Mouse (Mus musculus): ENCODE data around the gene Gm10491. TPM values are rescaled to one million over a fixed set of nuclear protein-coding genes. Genes with fewer than 3 reads are reported as not detected.

Gene Gm10491
- polyA plus RNA-seq, 1 experiment from 2014 or later = not detected

DNA sequence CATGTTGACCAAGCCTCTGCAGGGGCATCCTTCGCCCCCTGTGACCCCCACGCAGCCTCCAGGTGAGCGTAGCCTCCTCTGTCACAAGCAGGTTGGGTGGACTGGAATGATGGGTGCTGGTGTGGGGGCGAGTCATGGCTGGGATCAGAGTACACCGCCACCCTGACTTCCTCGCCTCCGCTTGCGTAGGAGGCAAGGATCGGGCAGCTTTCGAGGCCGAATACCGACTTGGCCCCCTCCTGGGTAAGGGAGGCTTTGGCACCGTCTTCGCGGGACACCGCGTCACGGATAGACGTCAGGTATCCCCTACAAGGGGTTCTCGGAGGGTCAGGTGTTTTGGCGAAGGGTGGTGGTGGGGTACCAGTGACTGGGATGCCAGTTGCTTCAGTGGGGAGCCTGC lies 29.1 kb downstream of the Gm10491 start:
- H3K36me3 ChIP-seq (ENCODE audit: control insufficient read depth, insufficient read depth, low read length) = peaks cover 21% of the 10 kb centered on the region
- peak overlapping the region; percentile 68 for H3K9ac ChIP-seq (ENCODE audit: low read length)
- 21% methylated on average over 21 of the region's 21 CpGs for WGBS
- no peaks in the 10 kb centered on the region for H3K27me3 ChIP-seq (ENCODE audit: control insufficient read depth, insufficient read depth, low read length)
- H3K9me3 ChIP-seq (ENCODE audit: control insufficient read depth, low read length) = no peaks in the 10 kb centered on the region
- peak overlapping the region; percentile 45 to 49 for H3K4me3 ChIP-seq (ENCODE audit: control insufficient read depth in 1 of 2, insufficient read depth in 1 of 2, low read depth in 1 of 2, low read length in 2 of 2)
- peak overlapping the region; percentile 85 for H3K4me2 ChIP-seq (ENCODE audit: low read length)
- peaks cover 3 to 7% of the 10 kb centered on the region in 2 experiments; a peak in 2 of 4 replicates for H3K4me1 ChIP-seq (ENCODE audit: control insufficient read depth in 2 of 2, insufficient read depth in 2 of 2, low read length in 2 of 2)
- no peak overlapping the region for H3K27ac ChIP-seq (replicated peaks in 1 of 2; ENCODE audit: control insufficient read depth in 1 of 2, insufficient read depth in 1 of 2, low read depth in 2 of 2, low read length in 2 of 2)
- ATAC-seq (ENCODE audit: insufficient number of reproducible peaks, insufficient read depth, low FRiP score, low read depth) = no peak

DNA sequence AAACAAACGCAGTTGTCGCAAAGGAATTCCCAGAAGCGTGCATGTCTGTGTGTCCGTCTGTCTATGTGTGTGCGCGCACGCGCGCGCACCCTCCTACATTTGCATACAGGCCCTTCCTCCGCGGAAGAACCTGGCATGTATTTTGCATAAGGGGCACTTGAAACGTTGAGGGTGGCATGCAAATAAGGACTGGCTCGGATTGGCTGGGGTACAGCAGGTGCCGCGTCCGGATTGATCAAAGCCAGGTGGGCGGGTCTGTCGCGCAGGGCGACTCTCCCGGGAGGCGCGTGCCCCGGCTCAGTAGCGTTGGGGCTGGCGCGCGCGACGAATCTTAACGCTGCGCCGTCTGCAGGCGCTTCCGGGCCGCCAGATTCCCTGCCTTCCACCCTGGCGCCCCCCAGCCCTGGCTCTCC lies 29.6 kb downstream of the Gm10491 start, which contains the start of gene Pim2:
Gene Pim2 (plus strand): TSS at position 256 of the 413 bp plus-strand sequence.
- WGBS = 12% methylated on average over 37 of the region's 38 CpGs
- H3K4me2 ChIP-seq (ENCODE audit: low read length) = peak within 1 kb of the TSS; percentile 85
- peak within 1 kb of the TSS; percentile 45 to 49 for H3K4me3 ChIP-seq (ENCODE audit: control insufficient read depth in 1 of 2, insufficient read depth in 1 of 2, low read depth in 1 of 2, low read length in 2 of 2)
- no peak within 1 kb of the TSS for H3K27ac ChIP-seq (replicated peaks in 1 of 2; ENCODE audit: control insufficient read depth in 1 of 2, insufficient read depth in 1 of 2, low read depth in 2 of 2, low read length in 2 of 2)
- peak within 1 kb of the TSS; percentile 68 for H3K9ac ChIP-seq (ENCODE audit: low read length)
- ATAC-seq (ENCODE audit: insufficient number of reproducible peaks, insufficient read depth, low FRiP score, low read depth) = peak; percentile 85
- H3K9me3 ChIP-seq (ENCODE audit: control insufficient read depth, low read length) = no peaks in the 10 kb centered on the region
- no peaks in the 10 kb centered on the region for H3K27me3 ChIP-seq (ENCODE audit: control insufficient read depth, insufficient read depth, low read length)
- H3K36me3 ChIP-seq (ENCODE audit: control insufficient read depth, insufficient read depth, low read length) = peaks cover 25% of the 10 kb centered on the region
- peaks cover 3 to 7% of the 10 kb centered on the region in 2 experiments; a peak in 2 of 4 replicates for H3K4me1 ChIP-seq (ENCODE audit: control insufficient read depth in 2 of 2, insufficient read depth in 2 of 2, low read length in 2 of 2)

GRCm38 (mm10) chrX:7869826-7870225 lies 37.8 kb downstream of the Gm10491 start:
- Histone ChIP-seq H3K27me3 (ENCODE audit: control insufficient read depth, insufficient read depth, low read length) (no peaks in the 10 kb centered on the region), H3K9me3 (ENCODE audit: control insufficient read depth, low read length) (no peaks in the 10 kb centered on the region), H3K36me3 (ENCODE audit: control insufficient read depth, insufficient read depth, low read length) (peaks cover 39% of the 10 kb centered on the region), H3K4me1 (ENCODE audit: control insufficient read depth in 2 of 2, insufficient read depth in 2 of 2, low read length in 2 of 2) (peaks cover 0 to 2% of the 10 kb centered on the region in 2 experiments; a peak in 1 of 4 replicates), H3K4me3 (ENCODE audit: control insufficient read depth in 1 of 2, insufficient read depth in 1 of 2, low read depth in 1 of 2, low read length in 2 of 2) (no peak overlapping the region), H3K9ac (ENCODE audit: low read length) (no peak overlapping the region), H3K4me2 (ENCODE audit: low read length) (no peak overlapping the region), H3K27ac (replicated peaks in 1 of 2; ENCODE audit: control insufficient read depth in 1 of 2, insufficient read depth in 1 of 2, low read depth in 2 of 2, low read length in 2 of 2) (no peak overlapping the region)
- no peak for ATAC-seq (ENCODE audit: insufficient number of reproducible peaks, insufficient read depth, low FRiP score, low read depth)
- 50% methylated on average over 3 of the region's 3 CpGs for WGBS

DNA sequence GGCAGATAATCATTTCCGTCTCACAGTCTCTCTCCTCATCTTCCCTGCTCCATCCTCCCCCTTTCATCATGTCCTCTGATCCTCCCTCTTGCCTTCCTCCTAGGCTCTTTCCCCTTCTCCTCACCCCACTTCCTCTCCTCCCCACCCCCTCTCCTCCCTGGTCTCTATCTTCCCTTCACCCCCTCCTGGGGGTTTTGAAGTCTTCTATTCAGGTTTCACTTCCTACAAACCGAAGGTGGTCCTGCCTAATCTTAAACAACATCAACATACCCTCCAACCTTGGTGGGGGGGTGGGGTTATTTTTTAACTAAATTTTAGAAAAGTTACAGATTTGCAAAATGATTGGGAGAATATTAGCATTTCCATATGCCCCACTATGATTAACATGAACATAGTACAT lies 39.1 kb downstream of the Gm10491 start:
- Histone ChIP-seq H3K27me3 (ENCODE audit: control insufficient read depth, insufficient read depth, low read length) (no peaks in the 10 kb centered on the region), H3K4me2 (ENCODE audit: low read length) (no peak overlapping the region), H3K9ac (ENCODE audit: low read length) (no peak overlapping the region), H3K27ac (replicated peaks in 1 of 2; ENCODE audit: control insufficient read depth in 1 of 2, insufficient read depth in 1 of 2, low read depth in 2 of 2, low read length in 2 of 2) (no peak overlapping the region), H3K4me1 (ENCODE audit: control insufficient read depth in 2 of 2, insufficient read depth in 2 of 2, low read length in 2 of 2) (peaks cover 0 to 2% of the 10 kb centered on the region in 2 experiments; a peak in 1 of 4 replicates), H3K4me3 (ENCODE audit: control insufficient read depth in 1 of 2, insufficient read depth in 1 of 2, low read depth in 1 of 2, low read length in 2 of 2) (no peak overlapping the region), H3K9me3 (ENCODE audit: control insufficient read depth, low read length) (no peaks in the 10 kb centered on the region), H3K36me3 (ENCODE audit: control insufficient read depth, insufficient read depth, low read length) (peaks cover 28% of the 10 kb centered on the region)
- WGBS = 39% methylated on average over 2 of the region's 2 CpGs
- no peak for ATAC-seq (ENCODE audit: insufficient number of reproducible peaks, insufficient read depth, low FRiP score, low read depth)

DNA sequence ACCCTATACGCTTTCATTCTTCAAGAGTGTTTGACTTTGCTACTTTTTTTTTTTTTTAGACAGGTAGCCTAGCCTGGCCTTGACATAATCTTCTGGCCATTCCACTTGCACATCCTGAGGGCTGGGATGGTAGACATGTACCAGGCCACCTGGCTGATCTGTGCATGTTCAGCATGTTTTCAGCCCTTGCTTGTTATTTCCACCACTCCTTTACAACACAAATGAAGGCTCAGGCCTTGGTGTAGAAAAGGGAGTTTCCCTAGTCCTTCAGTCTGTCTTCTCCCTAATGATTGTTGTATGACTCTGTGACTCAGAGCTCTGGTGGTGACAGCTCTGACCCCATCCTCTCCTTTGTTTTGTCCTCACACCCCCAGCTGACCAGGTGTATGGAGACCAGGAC lies 40.5 kb downstream of the Gm10491 start:
- Histone ChIP-seq H3K4me1 (ENCODE audit: control insufficient read depth in 2 of 2, insufficient read depth in 2 of 2, low read length in 2 of 2) (peaks cover 0 to 2% of the 10 kb centered on the region in 2 experiments; a peak in 1 of 4 replicates), H3K27me3 (ENCODE audit: control insufficient read depth, insufficient read depth, low read length) (no peaks in the 10 kb centered on the region), H3K4me2 (ENCODE audit: low read length) (no peak overlapping the region), H3K4me3 (ENCODE audit: control insufficient read depth in 1 of 2, insufficient read depth in 1 of 2, low read depth in 1 of 2, low read length in 2 of 2) (no peak overlapping the region), H3K27ac (replicated peaks in 1 of 2; ENCODE audit: control insufficient read depth in 1 of 2, insufficient read depth in 1 of 2, low read depth in 2 of 2, low read length in 2 of 2) (no peak overlapping the region), H3K36me3 (ENCODE audit: control insufficient read depth, insufficient read depth, low read length) (peaks cover 16% of the 10 kb centered on the region), H3K9me3 (ENCODE audit: control insufficient read depth, low read length) (no peaks in the 10 kb centered on the region), H3K9ac (ENCODE audit: low read length) (no peak overlapping the region)
- WGBS = 80% methylated on average over 1 of the region's 1 CpGs
- no peak for ATAC-seq (ENCODE audit: insufficient number of reproducible peaks, insufficient read depth, low FRiP score, low read depth)

- Histone ChIP-seq H3K4me1 (ENCODE audit: control insufficient read depth in 2 of 2, insufficient read depth in 2 of 2, low read length in 2 of 2) (peaks cover 0 to 2% of the 10 kb centered on the region in 2 experiments; a peak in 1 of 4 replicates), H3K4me3 (ENCODE audit: control insufficient read depth in 1 of 2, insufficient read depth in 1 of 2, low read depth in 1 of 2, low read length in 2 of 2) (no peak overlapping the region), H3K9ac (ENCODE audit: low read length) (no peak overlapping the region), H3K27ac (replicated peaks in 1 of 2; ENCODE audit: control insufficient read depth in 1 of 2, insufficient read depth in 1 of 2, low read depth in 2 of 2, low read length in 2 of 2) (no peak overlapping the region), H3K27me3 (ENCODE audit: control insufficient read depth, insufficient read depth, low read length) (no peaks in the 10 kb centered on the region), H3K4me2 (ENCODE audit: low read length) (no peak overlapping the region), H3K36me3 (ENCODE audit: control insufficient read depth, insufficient read depth, low read length) (peaks cover 10% of the 10 kb centered on the region; the same call in 1 of the 2 replicates), H3K9me3 (ENCODE audit: control insufficient read depth, low read length) (no peaks in the 10 kb centered on the region)
- no peak for ATAC-seq (ENCODE audit: insufficient number of reproducible peaks, insufficient read depth, low FRiP score, low read depth)
- WGBS = 63% methylated on average over 2 of the region's 2 CpGs
Measured at GRCm38 (mm10) chrX:7865786-7866185, 41.8 kb downstream of the Gm10491 start.

DNA sequence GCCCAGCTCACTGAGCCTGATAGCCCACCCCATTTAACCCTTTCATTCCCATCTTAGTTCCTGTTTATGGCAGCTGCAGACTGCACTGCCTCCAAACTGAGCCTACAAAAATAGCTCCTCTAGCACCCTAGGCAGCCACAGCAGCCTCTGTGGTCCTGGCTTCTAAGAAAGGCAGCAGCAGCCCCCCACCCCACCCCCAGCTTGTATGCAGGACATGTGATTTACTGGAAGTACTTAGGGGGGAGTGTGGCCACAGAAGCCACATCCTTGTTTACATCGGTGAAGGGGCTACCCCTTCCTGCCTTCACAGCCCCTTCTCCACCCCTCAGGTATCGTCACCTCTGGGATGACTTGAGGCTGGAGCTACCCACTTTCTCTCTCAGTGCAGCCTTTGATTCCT lies 42.3 kb downstream of the Gm10491 start:
- Histone ChIP-seq H3K9ac (ENCODE audit: low read length) (no peak overlapping the region), H3K4me3 (ENCODE audit: control insufficient read depth in 1 of 2, insufficient read depth in 1 of 2, low read depth in 1 of 2, low read length in 2 of 2) (no peak overlapping the region), H3K4me1 (ENCODE audit: control insufficient read depth in 2 of 2, insufficient read depth in 2 of 2, low read length in 2 of 2) (peaks cover 0 to 2% of the 10 kb centered on the region in 2 experiments; a peak in 1 of 4 replicates), H3K4me2 (ENCODE audit: low read length) (no peak overlapping the region), H3K36me3 (ENCODE audit: control insufficient read depth, insufficient read depth, low read length) (peaks cover 10% of the 10 kb centered on the region; the same call in 1 of the 2 replicates), H3K27ac (replicated peaks in 1 of 2; ENCODE audit: control insufficient read depth in 1 of 2, insufficient read depth in 1 of 2, low read depth in 2 of 2, low read length in 2 of 2) (no peak overlapping the region), H3K9me3 (ENCODE audit: control insufficient read depth, low read length) (no peaks in the 10 kb centered on the region), H3K27me3 (ENCODE audit: control insufficient read depth, insufficient read depth, low read length) (no peaks in the 10 kb centered on the region)
- ATAC-seq (ENCODE audit: insufficient number of reproducible peaks, insufficient read depth, low FRiP score, low read depth) = no peak
- 59% methylated on average over 2 of the region's 2 CpGs for WGBS

DNA sequence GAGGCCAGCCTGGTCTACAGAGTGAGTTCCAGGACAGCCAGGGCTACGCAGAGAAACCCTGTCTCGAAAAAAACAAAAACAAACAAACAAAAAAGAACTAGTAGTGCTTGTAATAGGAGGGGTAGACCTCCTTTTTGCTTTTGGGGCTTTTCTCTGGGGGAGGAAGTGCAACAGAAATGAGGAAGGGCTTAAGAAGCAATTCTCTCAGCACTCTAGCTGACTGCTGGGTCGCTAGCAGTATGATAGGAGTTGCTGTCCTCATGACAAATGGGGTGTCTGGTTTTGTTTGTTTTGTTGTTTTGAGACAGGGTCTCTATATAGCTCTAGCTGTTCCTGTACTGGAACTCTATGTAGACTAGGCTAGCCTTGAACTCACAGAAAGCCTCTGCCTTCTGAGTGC lies 43.1 kb downstream of the Gm10491 start:
- Histone ChIP-seq H3K9me3 (ENCODE audit: control insufficient read depth, low read length) (no peaks in the 10 kb centered on the region), H3K9ac (ENCODE audit: low read length) (no peak overlapping the region), H3K4me1 (ENCODE audit: control insufficient read depth in 2 of 2, insufficient read depth in 2 of 2, low read length in 2 of 2) (peaks cover 0 to 2% of the 10 kb centered on the region in 2 experiments; a peak in 1 of 4 replicates), H3K4me2 (ENCODE audit: low read length) (no peak overlapping the region), H3K27ac (replicated peaks in 1 of 2; ENCODE audit: control insufficient read depth in 1 of 2, insufficient read depth in 1 of 2, low read depth in 2 of 2, low read length in 2 of 2) (no peak overlapping the region), H3K27me3 (ENCODE audit: control insufficient read depth, insufficient read depth, low read length) (no peaks in the 10 kb centered on the region), H3K4me3 (ENCODE audit: control insufficient read depth in 1 of 2, insufficient read depth in 1 of 2, low read depth in 1 of 2, low read length in 2 of 2) (no peak overlapping the region), H3K36me3 (ENCODE audit: control insufficient read depth, insufficient read depth, low read length) (peaks cover 12% of the 10 kb centered on the region; the same call in 1 of the 2 replicates)
- 65% methylated on average over 3 of the region's 3 CpGs for WGBS
- ATAC-seq (ENCODE audit: insufficient number of reproducible peaks, insufficient read depth, low FRiP score, low read depth) = no peak

All from heart, embryonic 14.5 days (tissue).